Mouse (Mus musculus) intestine, embryonic 14.5 days (tissue): ENCODE results near the gene Zmynd11. TPM values are rescaled to one million over a fixed set of nuclear protein-coding genes. Genes with fewer than 3 reads are reported as not detected.

ENCODE experiments used
- ATAC-seq: fragments of 200-750 bp; cut with Nextera tagmentation; replicated peaks from 2 replicates; pipeline ENCODE4 v1.8.0; 2017; ENCODE audit warnings: low read depth, moderate number of reproducible peaks, moderate TSS enrichment, moderate library complexity; ENCODE audit not compliant: low FRiP score, low TSS enrichment
- DNase-seq: peaks from one replicate; pipeline ENCODE4 v3.0.0-alpha.2; 2018; ENCODE audit warnings: low spot score
- H3K27ac ChIP-seq: fragments of 300-500 bp; sonication (generic); 2 replicates; pipeline ENCODE4 v1.5.1; 2014; ENCODE audit warnings: low read depth, mild to moderate bottlenecking, control low read depth
- H3K27me3 ChIP-seq: fragments of 300-500 bp; sonication (generic); replicated peaks from 2 replicates; pipeline ENCODE4 v1.6.1; 2014; ENCODE audit warnings: low read length, control low read depth; ENCODE audit not compliant: control insufficient read depth, insufficient read depth
- H3K36me3 ChIP-seq: fragments of 300-500 bp; sonication (generic); 2 replicates; pipeline ENCODE4 v1.6.1; 2014; ENCODE audit warnings: low read length, control low read depth; ENCODE audit not compliant: control insufficient read depth, insufficient read depth
- H3K4me1 ChIP-seq: fragments of 300-500 bp; sonication (generic); replicated peaks from 2 replicates; pipeline ENCODE4 v1.6.1; 2014; ENCODE audit warnings: low read length, control low read depth, mixed read lengths; ENCODE audit not compliant: control insufficient read depth, insufficient read depth
- H3K4me2 ChIP-seq: fragments of 300-500 bp; sonication (generic); 2 replicates; pipeline ENCODE4 v1.6.1; 2014; ENCODE audit warnings: low read length
- H3K4me3 ChIP-seq: fragments of 300-500 bp; sonication (generic); 2 replicates; pipeline ENCODE4 v1.5.1; 2014; ENCODE audit warnings: low read depth, low read length, control low read depth, mixed read lengths
- H3K9ac ChIP-seq: fragments of 300-500 bp; sonication (generic); 2 replicates; pipeline ENCODE4 v1.6.1; 2014; ENCODE audit warnings: mild to moderate bottlenecking, low read length
- H3K9me3 ChIP-seq: fragments of 300-500 bp; sonication (generic); 2 replicates; pipeline ENCODE4 v1.6.1; 2016; ENCODE audit warnings: low read length, control low read depth; ENCODE audit not compliant: control insufficient read depth
- WGBS: fragments of 180-500 bp; shearing (Covaris S2); extraction: QIAGEN DNeasy Blood & Tissue Kit; methylation state at CpG from one replicate; pipeline ENCODE4 v1.1.7; 2014; 5-methylcytosine and 5-hydroxymethylcytosine counted together
- polyA plus RNA-seq: library from polyadenylated mRNA; unstranded; fragments of >200 nt; fragmentation: Nextera tagmentation; extraction: Ambion mirVana; gene quantifications from 2 replicates; pipeline ENCODE4 v1.2.1, GENCODE M21; 2014

Zmynd11 gene
- polyA plus RNA-seq, 1 experiment from 2014 or later: 117 TPM

DNA sequence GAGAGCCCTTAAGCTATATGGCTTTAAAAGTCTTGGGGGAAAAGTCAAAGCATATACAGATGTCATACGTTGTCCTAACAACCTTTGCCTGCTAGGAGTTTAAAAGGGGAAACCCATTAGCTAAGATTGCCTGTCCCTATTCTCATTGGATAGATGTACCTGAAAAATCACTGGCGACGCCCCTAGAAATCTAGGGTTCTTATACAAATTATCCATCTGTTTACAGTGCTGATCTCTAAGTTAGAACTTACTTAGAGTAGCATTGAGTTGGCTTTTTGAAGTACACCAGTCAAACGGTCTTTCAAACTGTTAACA, 364 bp upstream of the Zmynd11 start:
- Histone ChIP-seq H3K4me3 (peak overlapping the region; percentile 91), H3K9ac (peak overlapping the region; percentile 99), H3K27me3 (no peaks in the 10 kb centered on the region), H3K27ac (peak overlapping the region; percentile 99), H3K9me3 (no peaks in the 10 kb centered on the region), H3K36me3 (no peaks in the 10 kb centered on the region), H3K4me2 (peak overlapping the region; percentile 84), H3K4me1 (peaks cover 30% of the 10 kb centered on the region)
- WGBS: 6% methylated on average over 4 of the region's 4 CpGs
- no peak for DNase-seq
- ATAC-seq: no peak

DNA sequence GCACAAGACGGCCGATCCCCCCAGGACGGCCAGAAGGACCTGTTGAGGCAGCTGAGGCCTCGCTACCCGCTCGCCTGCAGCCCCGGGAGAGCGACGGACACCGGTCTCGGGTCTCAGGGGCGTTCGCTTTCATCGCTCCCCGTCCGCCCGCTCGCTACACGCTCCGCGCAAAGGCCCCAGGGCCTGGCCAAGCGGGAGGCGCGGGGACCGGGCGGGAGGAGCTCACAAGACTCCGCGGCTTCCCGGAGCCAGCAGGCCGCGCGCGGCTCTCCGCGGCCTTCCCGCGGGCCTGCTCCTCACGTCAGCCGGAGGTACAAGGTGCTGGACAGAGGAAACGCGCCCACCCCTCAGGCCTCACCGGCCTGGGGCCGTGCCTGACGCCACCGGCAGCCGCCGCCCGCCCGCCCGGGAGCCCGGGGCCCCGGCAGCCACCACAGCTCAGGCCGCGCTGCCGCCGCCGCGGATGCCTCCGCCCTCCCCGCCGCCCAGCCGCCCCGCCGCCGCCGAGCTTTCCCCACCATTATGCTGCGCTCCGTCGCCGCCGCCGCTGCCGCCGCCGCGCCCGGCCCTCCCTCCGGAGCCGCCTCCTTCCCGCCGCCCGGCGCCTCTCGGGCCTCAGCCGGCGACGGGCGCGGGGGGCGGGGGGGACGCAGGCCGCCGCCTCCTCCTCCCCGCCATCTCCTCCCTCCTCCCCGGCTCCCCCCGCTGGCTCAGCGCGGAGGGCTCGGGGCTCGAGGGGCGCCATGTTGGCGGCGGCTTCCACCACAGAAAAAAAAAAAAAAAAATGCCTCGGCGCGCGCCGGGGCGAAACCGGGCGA, 1.1 kb downstream of the Zmynd11 start:
- WGBS: under 1% methylated on average over 92 of the region's 111 CpGs
- Histone ChIP-seq H3K4me1 (peaks cover 35% of the 10 kb centered on the region), H3K9me3 (no peaks in the 10 kb centered on the region), H3K27ac (peak overlapping the region; percentile 99), H3K4me3 (peak overlapping the region; percentile 91), H3K36me3 (no peaks in the 10 kb centered on the region), H3K9ac (peak overlapping the region; percentile 99), H3K27me3 (no peaks in the 10 kb centered on the region), H3K4me2 (peak overlapping the region; percentile 84)
- ATAC-seq (peak; percentile 81), DNase-seq (peak; percentile 88)

DNA sequence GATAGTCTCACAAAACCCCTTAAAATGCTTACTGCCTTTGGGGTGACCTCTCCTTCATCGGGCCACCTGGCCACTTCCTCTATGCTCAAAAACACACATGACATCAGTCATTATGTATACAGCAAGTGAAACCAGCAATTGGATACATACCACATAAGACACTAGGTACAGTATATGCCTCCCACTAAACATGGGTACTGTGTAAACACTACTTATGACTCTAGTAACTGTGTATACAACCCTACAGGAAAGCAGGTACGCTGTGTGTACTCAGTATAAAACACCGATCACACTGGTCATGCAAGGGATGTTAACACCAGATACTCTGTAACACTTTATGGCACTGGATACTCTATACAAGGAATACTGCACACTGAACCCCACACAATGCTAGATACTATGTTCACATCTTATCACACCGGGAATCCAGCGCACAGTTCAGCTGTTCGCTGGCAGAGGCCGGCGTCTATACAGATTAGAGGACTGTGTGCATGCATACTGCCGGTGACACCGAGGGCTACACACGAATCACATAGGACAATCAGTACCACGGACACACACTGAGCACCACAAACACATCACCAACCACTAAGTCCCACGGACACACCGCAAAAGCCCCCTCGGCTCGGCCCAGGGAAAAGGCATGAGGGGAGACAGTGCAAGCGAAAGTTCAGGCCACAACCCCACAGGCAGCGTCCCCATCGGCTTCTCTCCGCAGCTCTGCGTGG, 1.9 kb downstream of the Zmynd11 start:
- peak; percentile 15 for ATAC-seq
- WGBS: 2% methylated on average over 21 of the region's 21 CpGs
- no peaks in the 10 kb centered on the region for H3K27me3 ChIP-seq

DNA sequence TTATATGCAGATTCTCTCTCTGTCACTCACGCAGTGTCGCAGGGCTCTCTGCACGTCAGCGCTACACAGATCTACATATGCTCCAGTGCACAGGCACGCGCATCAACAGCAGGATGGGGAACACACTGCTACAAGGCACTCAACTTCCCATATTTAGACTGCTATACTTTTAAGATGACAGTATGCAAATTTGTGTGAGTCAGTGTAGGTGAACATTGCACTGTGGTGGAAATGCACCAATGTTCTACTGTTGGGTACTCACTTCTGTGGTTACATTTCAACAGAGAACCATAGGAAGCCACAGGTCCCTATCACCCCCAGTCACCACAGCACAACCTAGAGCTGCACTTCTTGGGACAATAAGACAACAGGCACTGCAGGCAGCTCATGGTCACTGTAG, 5.1 kb downstream of the Zmynd11 start:
- H3K4me1 ChIP-seq: peaks cover 42% of the 10 kb centered on the region
- no peak overlapping the region for H3K9ac ChIP-seq
- H3K27ac ChIP-seq: no peak overlapping the region
- DNase-seq (no peak), ATAC-seq (no peak)
- H3K4me2 ChIP-seq: no peak overlapping the region
- no peaks in the 10 kb centered on the region for H3K27me3 ChIP-seq
- no peaks in the 10 kb centered on the region for H3K9me3 ChIP-seq
- 92% methylated on average over 6 of the region's 6 CpGs for WGBS
- H3K36me3 ChIP-seq: no peaks in the 10 kb centered on the region
- no peak overlapping the region for H3K4me3 ChIP-seq

More for the DNA sequence above, 1.9 kb downstream of the Zmynd11 start:
- no peaks in the 10 kb centered on the region for H3K36me3 ChIP-seq
- H3K9ac ChIP-seq: peak overlapping the region; percentile 99
- peak overlapping the region; percentile 91 for H3K4me3 ChIP-seq
- H3K27ac ChIP-seq: peak overlapping the region; percentile 99
- no peak for DNase-seq
- peak overlapping the region; percentile 84 for H3K4me2 ChIP-seq
- H3K9me3 ChIP-seq: no peaks in the 10 kb centered on the region
- peaks cover 39% of the 10 kb centered on the region for H3K4me1 ChIP-seq

DNA sequence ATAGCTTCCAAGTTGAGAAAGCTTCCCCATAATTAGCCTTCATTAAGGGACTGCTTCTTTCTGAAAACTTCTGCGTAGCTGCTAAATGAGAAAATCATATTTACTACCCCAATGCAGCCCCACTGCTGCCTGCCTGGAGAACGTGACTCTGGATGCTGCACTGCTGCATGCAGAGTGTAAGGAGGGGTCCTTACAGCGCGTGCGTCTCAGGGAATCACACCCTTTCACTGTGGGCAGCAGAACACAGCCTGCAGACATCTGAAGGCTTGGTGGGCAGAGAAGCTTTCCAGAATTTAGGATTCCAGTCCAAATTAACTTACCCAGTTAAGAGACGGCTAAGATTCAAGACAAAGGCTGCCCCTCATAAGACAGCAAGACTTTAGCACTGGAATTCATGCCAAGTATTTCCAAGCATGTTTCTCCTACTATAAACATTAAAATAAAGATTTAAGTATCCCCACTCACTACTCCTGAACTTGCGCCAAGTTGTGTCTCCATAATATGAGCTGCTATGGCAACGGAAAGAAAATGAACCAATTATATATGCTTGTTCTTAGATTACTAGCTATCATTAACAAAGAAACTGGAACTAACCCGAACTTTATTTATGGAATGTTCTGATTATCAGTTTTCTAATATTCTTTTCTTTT, 7.2 kb downstream of the Zmynd11 start:
- 41% methylated on average over 9 of the region's 9 CpGs for WGBS
- no peak overlapping the region for H3K9ac ChIP-seq
- H3K9me3 ChIP-seq: no peaks in the 10 kb centered on the region
- H3K27me3 ChIP-seq: no peaks in the 10 kb centered on the region
- H3K4me2 ChIP-seq: peak overlapping the region; percentile 18
- 0 out of 2 replicates have a peak overlapping the region, but pooled peaks have one; percentile 8 for H3K27ac ChIP-seq
- H3K4me3 ChIP-seq: no peak overlapping the region
- no peaks in the 10 kb centered on the region for H3K36me3 ChIP-seq
- ATAC-seq (0 out of 2 replicates have a peak, but pooled peaks have one; percentile 48), DNase-seq (no peak)
- peaks cover 43% of the 10 kb centered on the region for H3K4me1 ChIP-seq

DNA sequence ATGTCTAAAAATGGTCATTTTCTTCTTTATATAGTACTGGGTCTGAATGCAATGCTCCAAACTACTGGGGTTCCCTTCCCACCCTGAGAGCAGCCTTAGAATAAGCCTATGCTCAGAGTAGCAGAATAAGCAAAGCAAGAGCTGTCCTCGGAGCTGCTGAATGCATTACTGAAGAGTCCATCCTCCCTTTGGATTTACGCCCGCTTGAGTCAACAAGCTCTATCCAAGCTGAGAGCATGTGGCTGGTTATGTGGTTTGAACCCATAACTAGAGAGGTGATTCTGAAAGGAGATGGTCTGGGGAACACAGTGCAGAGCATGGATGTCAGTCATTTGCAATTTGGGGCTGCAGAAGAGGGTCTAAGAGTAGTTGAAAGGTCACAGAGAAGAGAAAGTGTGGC, 11.4 kb downstream of the Zmynd11 start:
- Histone ChIP-seq H3K9ac (no peak overlapping the region), H3K36me3 (no peaks in the 10 kb centered on the region), H3K27me3 (no peaks in the 10 kb centered on the region), H3K4me1 (peaks cover 20% of the 10 kb centered on the region), H3K4me2 (no peak overlapping the region), H3K4me3 (no peak overlapping the region), H3K9me3 (no peaks in the 10 kb centered on the region), H3K27ac (no peak overlapping the region)
- DNase-seq (no peak), ATAC-seq (no peak)
- 50% methylated on average over 3 of the region's 3 CpGs for WGBS

DNA sequence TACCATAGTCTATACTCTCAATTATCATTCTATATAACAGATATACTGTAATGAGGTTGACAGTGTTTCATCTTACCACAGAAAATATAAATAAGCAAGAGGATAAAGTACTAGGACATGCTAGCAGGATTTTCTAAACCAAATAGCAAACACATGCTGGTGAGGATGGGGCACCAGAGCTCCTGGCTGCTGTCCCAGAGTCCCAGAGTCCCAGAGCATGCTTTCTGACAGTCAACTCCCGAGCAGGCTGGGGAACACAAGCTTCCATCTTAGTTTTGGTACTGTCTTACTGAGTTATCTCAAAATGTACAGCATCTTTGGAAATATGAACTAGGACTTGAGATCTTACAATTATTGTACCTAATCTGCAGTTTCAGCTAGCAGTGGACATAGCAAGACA, 14.8 kb downstream of the Zmynd11 start:
- no peak overlapping the region for H3K4me2 ChIP-seq
- no peak overlapping the region for H3K27ac ChIP-seq
- H3K4me1 ChIP-seq: peaks cover 7% of the 10 kb centered on the region; the same call in 1 of the 2 replicates
- WGBS: 47% methylated on average over 1 of the region's 1 CpGs
- H3K9me3 ChIP-seq: no peaks in the 10 kb centered on the region
- DNase-seq: no peak
- no peak overlapping the region for H3K9ac ChIP-seq
- no peak for ATAC-seq
- no peak overlapping the region for H3K4me3 ChIP-seq
- H3K36me3 ChIP-seq: no peaks in the 10 kb centered on the region
- no peaks in the 10 kb centered on the region for H3K27me3 ChIP-seq

DNA sequence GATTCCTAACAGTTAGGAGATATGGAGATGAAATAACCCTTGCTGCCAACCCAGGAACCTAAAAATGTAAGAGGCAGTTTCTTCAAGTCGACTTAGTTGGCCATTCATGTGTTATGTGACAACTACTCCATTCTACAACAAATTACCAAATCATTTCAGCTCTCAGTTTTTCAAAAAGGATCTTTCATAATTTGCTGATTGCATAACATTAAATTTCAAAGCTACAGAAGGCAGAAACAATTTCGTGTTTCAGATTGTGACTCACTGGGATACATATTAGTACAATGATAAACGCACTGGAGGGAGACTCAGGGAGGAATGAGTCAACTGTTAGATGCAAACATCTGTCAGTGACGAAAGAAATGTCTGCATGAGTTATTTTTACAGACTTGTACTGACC, 15.3 kb downstream of the Zmynd11 start:
- H3K4me3 ChIP-seq: no peak overlapping the region
- no peak overlapping the region for H3K27ac ChIP-seq
- no peak overlapping the region for H3K4me2 ChIP-seq
- 61% methylated on average over 4 of the region's 4 CpGs for WGBS
- H3K9ac ChIP-seq: no peak overlapping the region
- H3K27me3 ChIP-seq: no peaks in the 10 kb centered on the region
- ATAC-seq (no peak), DNase-seq (no peak)
- H3K4me1 ChIP-seq: peaks cover 7% of the 10 kb centered on the region; the same call in 1 of the 2 replicates
- H3K9me3 ChIP-seq: no peaks in the 10 kb centered on the region
- no peaks in the 10 kb centered on the region for H3K36me3 ChIP-seq
